12 mouse cellular contexts compared by ENCODE assay signal in genomic region chr8:123271147-123271546, GRCm38 (mm10).
"Had no signal": no experiment of that assay in that cellular context is flagged by ENCODE, and none has a peak within 500 bp of the region (broad histone marks: within the 10 kb centered on the region; RNA-seq: fewer than 3 reads in every experiment).

No protein-coding gene starts in this region.

- H3K27ac ChIP-seq: limb, embryonic 13.5 days; liver, embryonic 14.5 days; midbrain, embryonic 10.5 days; midbrain, embryonic 15.5 days; stomach, embryonic 15.5 days had no signal

- H3K9ac ChIP-seq: limb, embryonic 13.5 days; liver, embryonic 14.5 days; midbrain, embryonic 15.5 days; stomach, embryonic 15.5 days had no signal

- H3K27me3 ChIP-seq: limb, embryonic 13.5 days; midbrain, embryonic 15.5 days; stomach, embryonic 15.5 days had no signal

- H3K4me3 ChIP-seq: limb, embryonic 13.5 days; midbrain, embryonic 10.5 days; midbrain, embryonic 15.5 days; stomach, embryonic 15.5 days had no signal

- H3K4me2 ChIP-seq: limb, embryonic 13.5 days; midbrain, embryonic 15.5 days; stomach, embryonic 15.5 days had no signal

- ATAC-seq: lung, postnatal 0 days; midbrain, embryonic 15.5 days had no signal

- H3K4me1 ChIP-seq: limb, embryonic 13.5 days; midbrain, embryonic 15.5 days; stomach, embryonic 15.5 days had no signal

- H3K9me3 ChIP-seq: limb, embryonic 13.5 days; midbrain, embryonic 10.5 days; midbrain, embryonic 15.5 days; stomach, embryonic 15.5 days had no signal

- DNase-seq: left cerebral cortex, postnatal 4 days; lung, adult 18-20 months; lung, postnatal 4 days; right cerebral cortex, postnatal 14 days; thymus, adult 2 months; thymus, postnatal 25 days had no signal
